Mouse (Mus musculus) neural tube, embryonic 15.5 days (tissue): ENCODE results near the gene Ppp5c. TPM values are rescaled to one million over a fixed set of nuclear protein-coding genes. Genes with fewer than 3 reads are reported as not detected.

Source experiments
- ATAC-seq: fragments of 200-750 bp; cut with Nextera tagmentation; 2 replicates; pipeline ENCODE4 v1.8.0; 2017; ENCODE audit warnings: mild to moderate bottlenecking, moderate TSS enrichment, moderate library complexity; ENCODE audit not compliant: low FRiP score
- H3K27ac ChIP-seq: fragments of 300-500 bp; sonication (generic); replicated peaks from 2 replicates; pipeline ENCODE4 v1.5.1; 2015; ENCODE audit warnings: mild to moderate bottlenecking, inconsistent platforms
- H3K27me3 ChIP-seq: fragments of 300-500 bp; sonication (generic); replicated peaks from 2 replicates; pipeline ENCODE4 v1.6.1; 2015; ENCODE audit warnings: inconsistent platforms
- H3K36me3 ChIP-seq: fragments of 300-500 bp; sonication (generic); 2 replicates; pipeline ENCODE4 v1.6.1; 2015; ENCODE audit warnings: inconsistent platforms
- H3K4me1 ChIP-seq: fragments of 300-500 bp; sonication (generic); 2 replicates; pipeline ENCODE4 v1.6.1; 2015; ENCODE audit warnings: inconsistent platforms
- H3K4me2 ChIP-seq: fragments of 300-500 bp; sonication (generic); 2 replicates; pipeline ENCODE4 v1.6.1; 2015; ENCODE audit warnings: inconsistent platforms, mild to moderate bottlenecking, moderate library complexity
- H3K4me3 ChIP-seq: fragments of 300-500 bp; sonication (generic); replicated peaks from 2 replicates; pipeline ENCODE4 v1.5.1; 2015; ENCODE audit warnings: mild to moderate bottlenecking, inconsistent platforms
- H3K9ac ChIP-seq: fragments of 300-500 bp; sonication (generic); replicated peaks from 2 replicates; pipeline ENCODE4 v1.6.1; 2015; ENCODE audit warnings: mild to moderate bottlenecking, inconsistent platforms
- H3K9me3 ChIP-seq: fragments of 300-500 bp; sonication (generic); replicated peaks from 2 replicates; pipeline ENCODE4 v1.6.1; 2016; ENCODE audit warnings: inconsistent platforms
- WGBS: fragments of 180-500 bp; shearing (Covaris S2); methylation state at CpG from one replicate; pipeline ENCODE4 v1.1.7; 2015; ENCODE audit warnings: mixed read lengths; 5-methylcytosine and 5-hydroxymethylcytosine counted together
- polyA plus RNA-seq: library from polyadenylated mRNA; unstranded; fragments of >200 nt; fragmentation: Nextera tagmentation; extraction: Ambion mirVana; gene quantifications from 2 replicates; pipeline ENCODE4 v1.2.1, GENCODE M21; 2015

The Ppp5c gene
- polyA plus RNA-seq, 1 experiment from 2014 or later, result 128 TPM

GRCm38 (mm10) chr7:17050491-17050890 lies 22.8 kb upstream of the Ppp5c start:
- H3K27me3 ChIP-seq, result no peaks in the 10 kb centered on the region
- H3K36me3 ChIP-seq, result no peaks in the 10 kb centered on the region; the same call in 1 of the 2 replicates
- no peak overlapping the region for H3K27ac ChIP-seq
- no peak overlapping the region for H3K9ac ChIP-seq
- no peak for ATAC-seq
- WGBS, result 76% methylated on average over 11 of the region's 11 CpGs
- no peak overlapping the region for H3K4me2 ChIP-seq
- peaks cover under 1% of the 10 kb centered on the region; the same call in 1 of the 2 replicates for H3K4me1 ChIP-seq
- no peak overlapping the region for H3K4me3 ChIP-seq
- no peaks in the 10 kb centered on the region for H3K9me3 ChIP-seq

GRCm38 (mm10) chr7:17048431-17049190 lies 20.9 kb upstream of the Ppp5c start:
- no peak overlapping the region for H3K4me2 ChIP-seq
- no peaks in the 10 kb centered on the region for H3K27me3 ChIP-seq
- H3K9ac ChIP-seq, result no peak overlapping the region
- peaks cover 1% of the 10 kb centered on the region; the same call in 1 of the 2 replicates for H3K36me3 ChIP-seq
- 83% methylated on average over 10 of the region's 10 CpGs for WGBS
- no peak overlapping the region for H3K4me3 ChIP-seq
- no peaks in the 10 kb centered on the region for H3K4me1 ChIP-seq
- ATAC-seq, result no peak
- H3K9me3 ChIP-seq, result no peaks in the 10 kb centered on the region
- no peak overlapping the region for H3K27ac ChIP-seq

GRCm38 (mm10) chr7:17047041-17047682 lies 19.4 kb upstream of the Ppp5c start:
- no peak for ATAC-seq
- Histone ChIP-seq H3K4me1 (no peaks in the 10 kb centered on the region), H3K27me3 (no peaks in the 10 kb centered on the region), H3K36me3 (0 out of 2 replicates have a peak, but pooled peaks cover 2% of the 10 kb centered on the region), H3K9me3 (no peaks in the 10 kb centered on the region), H3K4me3 (no peak overlapping the region), H3K4me2 (no peak overlapping the region), H3K27ac (no peak overlapping the region), H3K9ac (no peak overlapping the region)
- 90% methylated on average over 5 of the region's 5 CpGs for WGBS

GRCm38 (mm10) chr7:17045743-17046142 lies 18.0 kb upstream of the Ppp5c start:
- 51% methylated on average over 1 of the region's 1 CpGs for WGBS
- Histone ChIP-seq H3K9ac (no peak overlapping the region), H3K4me2 (no peak overlapping the region), H3K27me3 (no peaks in the 10 kb centered on the region), H3K36me3 (0 out of 2 replicates have a peak, but pooled peaks cover 2% of the 10 kb centered on the region), H3K9me3 (no peaks in the 10 kb centered on the region), H3K4me1 (no peaks in the 10 kb centered on the region), H3K27ac (no peak overlapping the region), H3K4me3 (no peak overlapping the region)
- no peak for ATAC-seq

- Histone ChIP-seq H3K4me3 (no peak overlapping the region), H3K4me1 (peaks cover 4% of the 10 kb centered on the region; the same call in 1 of the 2 replicates), H3K27me3 (no peaks in the 10 kb centered on the region), H3K4me2 (no peak overlapping the region), H3K36me3 (peaks cover 11% of the 10 kb centered on the region), H3K27ac (no peak overlapping the region), H3K9me3 (no peaks in the 10 kb centered on the region), H3K9ac (no peak overlapping the region)
- WGBS, result 95% methylated on average over 7 of the region's 7 CpGs
- ATAC-seq, result no peak
Measured at GRCm38 (mm10) chr7:17039373-17039772, 11.6 kb upstream of the Ppp5c start.

GRCm38 (mm10) chr7:17038018-17038695 lies 10.4 kb upstream of the Ppp5c start:
- Histone ChIP-seq H3K9me3 (no peaks in the 10 kb centered on the region), H3K36me3 (peaks cover 10% of the 10 kb centered on the region), H3K27me3 (no peaks in the 10 kb centered on the region), H3K4me3 (no peak overlapping the region), H3K4me1 (peaks cover 4% of the 10 kb centered on the region; the same call in 1 of the 2 replicates), H3K27ac (0 out of 2 replicates have a peak overlapping the region, but pooled peaks have one; percentile 18), H3K9ac (no peak overlapping the region), H3K4me2 (no peak overlapping the region)
- ATAC-seq, result peak; percentile 37; the same call in 1 of the 2 replicates
- WGBS, result 31% methylated on average over 9 of the region's 9 CpGs

GRCm38 (mm10) chr7:17030239-17030638 lies 2.5 kb upstream of the Ppp5c start:
- WGBS, result 78% methylated on average over 7 of the region's 7 CpGs
- Histone ChIP-seq H3K27me3 (no peaks in the 10 kb centered on the region), H3K9me3 (no peaks in the 10 kb centered on the region)

GRCm38 (mm10) chr7:17028923-17029322 lies 1.2 kb upstream of the Ppp5c start:
- Histone ChIP-seq H3K27me3 (no peaks in the 10 kb centered on the region), H3K27ac (no peak overlapping the region), H3K4me3 (no peak overlapping the region), H3K9me3 (no peaks in the 10 kb centered on the region), H3K4me2 (no peak overlapping the region), H3K36me3 (0 out of 2 replicates have a peak, but pooled peaks cover 3% of the 10 kb centered on the region), H3K4me1 (peaks cover 36% of the 10 kb centered on the region), H3K9ac (no peak overlapping the region)
- no peak for ATAC-seq
- WGBS, result 82% methylated on average over 7 of the region's 7 CpGs

More at GRCm38 (mm10) chr7:17030239-17030638, 2.5 kb upstream of the Ppp5c start:
- no peak overlapping the region for H3K4me2 ChIP-seq
- ATAC-seq, result no peak
- H3K9ac ChIP-seq, result no peak overlapping the region
- H3K4me3 ChIP-seq, result no peak overlapping the region
- H3K4me1 ChIP-seq, result peaks cover 24% of the 10 kb centered on the region
- H3K36me3 ChIP-seq, result peaks cover 9% of the 10 kb centered on the region
- H3K27ac ChIP-seq, result no peak overlapping the region

GRCm38 (mm10) chr7:17026710-17027587 lies 775 bp downstream of the Ppp5c start:
- peak overlapping the region; percentile 74 for H3K4me3 ChIP-seq
- peak; percentile 69 for ATAC-seq
- peaks cover 12% of the 10 kb centered on the region for H3K36me3 ChIP-seq
- H3K4me1 ChIP-seq, result peaks cover 42% of the 10 kb centered on the region
- H3K9ac ChIP-seq, result peak overlapping the region; percentile 79
- 10% methylated on average over 24 of the region's 24 CpGs for WGBS
- no peaks in the 10 kb centered on the region for H3K9me3 ChIP-seq
- H3K27ac ChIP-seq, result peak overlapping the region; percentile 76
- no peaks in the 10 kb centered on the region for H3K27me3 ChIP-seq
- H3K4me2 ChIP-seq, result peak overlapping the region; percentile 82

- H3K4me1 ChIP-seq, result peaks cover 42% of the 10 kb centered on the region
- H3K4me3 ChIP-seq, result peak overlapping the region; percentile 74
- peak overlapping the region; percentile 79 for H3K9ac ChIP-seq
- no peaks in the 10 kb centered on the region for H3K27me3 ChIP-seq
- peak overlapping the region; percentile 82 for H3K4me2 ChIP-seq
- ATAC-seq, result no peak
- 73% methylated on average over 9 of the region's 9 CpGs for WGBS
- no peaks in the 10 kb centered on the region for H3K9me3 ChIP-seq
- no peak overlapping the region for H3K27ac ChIP-seq
- H3K36me3 ChIP-seq, result peaks cover 21% of the 10 kb centered on the region
Measured at GRCm38 (mm10) chr7:17025896-17026622, 1.7 kb downstream of the Ppp5c start.
